Mouse (Mus musculus) kidney, postnatal 4 days (tissue): ENCODE measurements around the gene Spdye4c.

ENCODE experiments used
- DNase-seq, 2 experiments: peaks; one replicate each; pipeline ENCODE4 v3.0.0; 2021; ENCODE audit warnings: mixed read lengths in 2 of 2

The Spdye4c gene

GRCm38 (mm10) chr2:128590909-128591308 is at the start of gene Spdye4c:
Gene Spdye4c (plus strand): TSS chr2:128591209.
- DNase-seq = no peak

GRCm38 (mm10) chr2:128543495-128543894 is 47.5 kb upstream of the Spdye4c start:
- DNase-seq = no peak

- DNase-seq = peak; percentile 55 to 67
Measured at GRCm38 (mm10) chr2:128544421-128545137, 46.4 kb upstream of the Spdye4c start.

DNA sequence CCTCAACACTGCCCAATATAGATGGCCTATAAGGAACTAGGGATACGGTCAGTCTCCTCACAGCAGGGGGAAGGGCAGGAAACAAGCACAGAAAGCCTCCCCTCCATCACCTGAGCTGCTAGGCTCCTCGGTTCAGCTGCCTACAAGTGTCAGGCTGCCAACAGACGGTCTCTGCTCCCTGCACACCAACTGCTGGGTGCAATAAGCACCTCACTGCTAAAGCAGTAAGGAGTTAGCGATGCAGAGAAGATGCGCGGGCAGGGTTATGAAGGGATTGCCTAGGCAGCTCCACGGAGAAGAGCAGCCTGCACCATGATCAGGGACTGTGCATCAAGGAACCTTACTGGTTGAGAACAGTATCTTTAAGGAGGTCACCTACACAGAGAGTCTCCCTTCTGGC is 45.6 kb upstream of the Spdye4c start:
- DNase-seq = no peak

GRCm38 (mm10) chr2:128547079-128547478 is 43.9 kb upstream of the Spdye4c start:
- DNase-seq = no peak

DNA sequence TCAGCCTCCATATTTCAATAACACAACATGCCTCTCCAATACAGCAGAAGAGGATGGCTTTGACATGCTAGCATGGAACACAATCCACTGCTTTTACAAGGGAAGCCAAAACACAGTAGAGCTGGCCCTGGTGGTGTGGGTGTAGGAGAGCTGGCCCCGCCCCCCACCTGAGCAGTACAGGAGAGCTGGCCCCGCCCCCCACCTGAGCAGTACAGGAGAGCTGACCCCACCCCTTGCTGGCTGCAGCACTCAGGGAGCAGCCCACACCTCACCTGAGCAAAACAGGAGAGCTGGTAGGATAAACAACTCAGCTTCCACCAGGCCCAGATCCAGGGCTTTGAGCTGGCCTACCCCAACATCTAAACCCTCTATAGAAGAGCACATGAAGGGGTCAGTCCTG is 42.7 kb upstream of the Spdye4c start:
- DNase-seq = peak; percentile 32 to 58

DNA sequence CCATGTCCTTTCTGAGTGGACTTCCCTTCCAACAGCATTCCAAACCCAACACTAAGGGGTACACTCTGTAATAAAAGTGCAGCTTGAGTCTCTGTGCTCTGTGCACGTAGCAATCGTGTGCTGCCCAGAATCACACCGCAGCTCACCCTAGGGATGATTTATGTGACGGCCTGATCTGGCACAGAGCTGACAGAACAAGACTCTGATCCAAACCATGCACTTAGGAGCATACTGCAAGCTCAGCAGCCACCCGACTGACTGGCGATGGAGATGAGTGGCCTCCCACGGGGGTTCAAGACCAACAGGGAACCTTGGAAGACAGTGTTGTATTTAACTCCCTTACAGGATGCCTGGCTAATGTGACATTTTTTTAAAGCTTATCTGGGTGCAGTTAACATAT is 41.4 kb upstream of the Spdye4c start:
- DNase-seq = no peak

DNA sequence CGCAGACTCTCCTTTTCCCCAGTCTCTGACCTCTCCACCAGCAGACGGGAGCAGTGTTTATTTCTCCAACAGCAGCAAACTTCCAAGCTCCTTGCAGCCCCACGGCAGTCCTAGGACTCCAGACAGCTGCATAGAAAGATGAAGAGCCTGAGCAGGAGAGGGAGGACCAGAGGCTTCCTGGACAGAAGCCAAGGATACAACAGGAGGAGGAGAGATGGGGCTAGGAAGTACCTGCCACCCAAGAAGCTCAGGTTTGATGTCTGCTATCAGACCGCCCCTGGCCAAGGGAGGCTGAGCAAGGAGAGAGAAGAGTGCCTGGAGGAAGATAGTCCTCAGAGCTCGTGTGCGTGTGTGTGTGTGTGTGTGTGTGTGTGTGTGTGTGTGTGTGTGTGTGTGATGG is 41.0 kb upstream of the Spdye4c start:
- no peak for DNase-seq

DNA sequence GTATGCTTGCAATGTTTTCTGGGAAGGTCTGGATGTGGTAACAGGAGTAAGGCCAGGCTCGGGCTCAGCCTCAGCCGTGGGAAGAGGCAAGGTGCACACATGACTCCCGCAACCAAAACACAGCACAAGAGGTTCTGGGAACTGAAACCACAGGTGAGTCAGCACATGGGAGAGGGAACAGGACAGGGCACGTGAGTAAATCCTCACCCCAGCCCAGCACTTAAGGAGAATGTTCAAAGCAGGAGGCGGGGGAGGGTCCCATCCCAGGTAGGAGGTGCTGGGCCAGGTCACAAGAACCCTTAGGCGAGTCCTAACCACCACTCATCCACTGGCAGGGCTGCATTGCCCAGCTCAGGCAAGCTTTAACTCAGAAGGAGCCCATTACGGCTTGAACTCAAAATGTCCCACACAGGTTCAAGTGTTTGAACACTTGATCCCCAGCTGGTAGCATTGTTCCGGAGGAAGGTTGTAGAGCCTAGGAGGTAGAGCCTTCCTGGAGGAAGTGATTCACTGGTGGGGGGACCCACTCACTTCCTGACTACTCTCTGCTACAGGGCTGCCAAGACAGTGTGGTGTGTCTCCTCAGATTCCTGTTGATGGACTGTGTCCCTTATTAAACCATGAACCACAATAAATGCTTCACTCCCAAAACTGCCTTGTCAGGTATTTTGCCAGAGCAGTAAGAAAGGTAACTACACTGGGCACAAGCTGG is 38.8 kb upstream of the Spdye4c start:
- DNase-seq = no peak

DNA sequence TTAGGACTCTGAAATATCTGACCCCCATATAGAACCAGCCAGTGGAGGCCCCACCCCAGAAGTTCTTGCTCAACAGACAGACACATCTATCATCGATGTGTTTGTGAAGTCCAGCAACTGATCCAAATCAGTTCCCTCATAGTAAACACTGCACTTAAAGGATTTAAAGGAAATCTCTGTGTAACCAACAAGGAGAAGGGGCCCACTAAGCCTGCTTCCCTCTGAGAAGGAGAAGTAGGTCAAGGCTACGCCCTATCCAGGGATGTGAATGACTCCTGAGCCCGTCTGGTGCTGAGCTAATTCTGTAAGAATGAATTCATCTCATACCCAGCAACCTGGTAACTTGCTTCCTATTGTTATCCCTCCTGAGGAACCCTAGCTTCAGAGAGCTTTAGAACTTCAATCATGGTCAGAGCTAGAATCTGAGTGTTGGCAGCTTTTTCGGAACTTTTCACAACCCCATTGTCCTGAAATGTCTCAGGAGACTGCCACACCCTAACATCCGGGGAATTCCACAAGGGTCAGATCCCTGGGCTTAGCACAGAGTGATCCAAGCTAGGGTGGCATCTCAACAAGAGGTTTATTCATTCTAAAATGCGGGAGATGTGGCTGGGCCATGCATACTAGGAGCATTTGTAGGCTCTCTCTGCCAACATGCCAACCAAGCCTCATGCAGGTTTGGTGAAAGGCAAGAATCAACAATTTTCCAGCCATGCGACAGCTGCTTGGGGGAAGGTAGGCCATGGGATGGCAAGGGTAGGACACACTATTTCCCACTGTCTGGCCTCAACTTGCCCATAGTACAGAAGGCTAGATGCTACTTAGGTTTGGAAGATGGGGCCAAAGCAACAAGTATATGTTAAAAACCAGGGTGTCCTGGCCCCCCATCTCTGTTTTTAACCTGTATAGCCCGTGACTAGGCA is 38.0 kb upstream of the Spdye4c start:
- no peak for DNase-seq

DNA sequence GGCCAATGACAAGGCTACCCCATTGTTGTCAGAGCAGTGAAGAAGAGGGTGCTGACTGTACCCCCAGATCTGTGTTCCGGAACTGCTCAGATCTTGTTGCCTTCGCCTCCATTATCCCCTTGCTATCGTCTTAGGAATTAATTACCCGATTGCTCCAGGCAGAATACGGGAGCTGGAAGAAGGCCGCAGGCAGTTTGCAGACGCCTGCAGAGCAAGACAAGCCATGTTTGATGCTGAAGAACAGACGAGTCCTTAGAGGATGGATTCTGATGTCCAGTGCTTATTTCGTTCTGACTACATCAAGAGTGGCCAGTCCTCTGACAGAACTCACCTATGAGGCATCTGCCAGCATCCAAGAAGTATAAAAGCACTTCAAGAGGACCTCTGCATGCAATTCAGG is 35.9 kb upstream of the Spdye4c start:
- no peak for DNase-seq

DNA sequence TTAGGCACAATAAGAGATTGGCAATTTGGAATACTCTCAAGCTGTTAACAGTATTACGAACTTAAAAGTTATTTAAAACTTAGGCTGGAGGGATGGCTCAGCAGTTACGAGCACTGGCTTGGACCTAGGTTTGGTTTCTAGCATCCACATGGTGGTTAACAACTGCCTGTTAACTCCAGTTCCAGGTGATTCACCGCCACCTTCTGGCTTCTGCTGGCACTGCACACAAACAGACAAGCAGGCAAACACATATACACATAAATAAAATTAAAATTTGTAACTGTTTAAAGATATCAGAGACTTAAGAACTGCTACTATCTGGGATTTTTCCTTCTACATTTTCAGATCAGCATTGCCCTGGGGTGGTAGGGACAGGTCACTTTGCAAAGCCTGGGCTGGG is 26.8 kb upstream of the Spdye4c start:
- peak; percentile 17 to 21 for DNase-seq

- DNase-seq = peak in 1 of 2 experiments; percentile 19
Measured at GRCm38 (mm10) chr2:128565904-128566303, 25.1 kb upstream of the Spdye4c start.

- DNase-seq = peak; percentile 61 to 71
Measured at GRCm38 (mm10) chr2:128566304-128567147, 24.5 kb upstream of the Spdye4c start.

DNA sequence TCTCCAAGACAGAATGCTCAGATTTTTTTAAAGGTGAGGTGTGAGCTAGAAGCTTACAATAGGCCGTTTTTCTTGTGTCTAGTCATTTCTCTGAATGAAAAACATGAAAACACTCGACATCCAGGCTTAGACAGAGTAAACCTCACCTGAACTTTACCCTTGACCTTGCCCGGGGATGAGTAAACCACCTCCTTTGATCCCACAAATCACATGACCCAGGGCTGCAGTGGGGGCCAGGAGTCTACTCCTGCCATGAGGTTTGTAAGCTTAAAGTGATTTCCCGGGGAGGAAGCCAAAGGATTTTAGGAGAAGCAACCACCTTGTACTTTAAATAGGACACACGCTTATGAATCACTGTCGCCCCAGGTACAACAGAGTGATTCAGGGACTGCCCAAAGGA is 23.0 kb upstream of the Spdye4c start:
- no peak for DNase-seq

DNA sequence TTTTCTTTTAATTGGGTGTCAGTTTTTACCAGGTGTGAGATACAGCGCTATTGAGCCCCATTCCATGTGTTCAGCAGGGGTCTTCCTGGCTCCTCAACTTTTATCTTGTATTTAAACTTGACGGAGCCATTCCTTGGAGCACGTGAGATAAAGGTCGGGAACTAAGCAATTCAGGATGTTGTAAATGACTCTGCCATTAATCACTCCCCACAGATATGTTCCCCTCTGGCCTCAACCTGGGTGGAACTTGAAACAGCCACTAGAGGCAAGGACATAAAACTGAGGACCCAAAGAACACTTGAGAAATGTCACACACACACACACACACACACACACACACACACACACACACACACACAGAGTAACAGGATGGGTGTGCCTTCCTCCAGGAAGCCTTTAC is 22.5 kb upstream of the Spdye4c start:
- no peak for DNase-seq

- no peak for DNase-seq
Measured at GRCm38 (mm10) chr2:128571001-128571400, 20.0 kb upstream of the Spdye4c start.

DNA sequence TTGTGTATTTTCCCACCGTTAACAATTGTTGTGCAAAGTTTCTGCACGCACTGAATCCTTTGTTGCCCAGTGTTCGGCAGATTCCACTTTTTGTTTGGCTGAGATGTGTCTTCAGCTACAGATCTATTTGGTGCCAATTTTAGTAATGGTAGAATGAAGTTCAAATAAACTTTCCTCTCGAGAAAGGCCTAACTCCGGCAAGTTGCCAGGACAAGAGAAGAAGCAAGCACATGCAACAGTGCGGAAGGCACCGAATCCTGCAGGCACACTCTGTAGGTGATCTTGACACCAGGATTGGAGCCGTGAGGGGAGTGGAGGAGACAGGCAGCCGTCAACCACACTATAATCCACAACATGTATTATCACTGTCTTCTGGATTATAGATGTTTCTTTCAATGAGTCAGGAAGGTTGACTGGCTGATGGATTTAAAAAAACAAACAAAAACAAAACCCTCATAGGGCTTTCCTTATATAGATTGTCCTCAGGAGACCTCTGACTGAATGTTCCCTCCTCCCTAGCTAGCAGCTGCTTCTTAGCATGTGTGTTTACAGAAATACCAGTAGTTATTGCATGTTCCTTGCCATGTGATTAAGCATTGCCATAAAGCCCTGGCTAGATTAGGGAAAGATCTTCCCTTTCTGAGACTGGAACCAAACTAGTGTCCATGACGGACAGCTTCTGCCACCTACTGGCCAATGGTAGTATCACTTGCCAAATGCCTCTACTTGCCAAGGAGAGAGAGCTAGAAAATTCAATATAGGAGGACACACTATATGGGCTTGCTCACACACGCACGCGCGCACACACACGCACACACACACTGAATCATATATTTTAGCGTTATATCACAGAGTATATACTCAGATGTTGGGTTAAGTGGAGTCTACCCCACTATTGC is 18.0 kb upstream of the Spdye4c start:
- peak; percentile 91 for DNase-seq

- peak in 1 of 2 experiments; percentile 9 for DNase-seq
Measured at GRCm38 (mm10) chr2:128582881-128583280, 8.1 kb upstream of the Spdye4c start.

GRCm38 (mm10) chr2:128592301-128592700 is 1.3 kb downstream of the Spdye4c start:
- no peak for DNase-seq

GRCm38 (mm10) chr2:128601534-128601933 is 10.5 kb downstream of the Spdye4c start:
- no peak for DNase-seq
